Mouse (Mus musculus) thymus, postnatal 4 days (tissue): ENCODE measurements around the gene Cytip.
"Not testable (repeated sequence)": the region's sequence is repeated elsewhere in the genome, so short reads cannot be mapped to it uniquely, and the experiment has no call there.

Experiments
- DNase-seq: peaks from one replicate; pipeline ENCODE4 v3.0.0; 2021

The Cytip gene

GRCm38 (mm10) chr2:58160541-58161307, 34.6 kb downstream of the Cytip start:
- peak; percentile 58 for DNase-seq

GRCm38 (mm10) chr2:58159880-58160279, 35.5 kb downstream of the Cytip start:
- DNase-seq = peak; percentile 73

GRCm38 (mm10) chr2:58159121-58159520, 36.2 kb downstream of the Cytip start:
- peak; percentile 39 for DNase-seq

GRCm38 (mm10) chr2:58158539-58158938, 36.8 kb downstream of the Cytip start:
- DNase-seq = no peak

- DNase-seq = peak; percentile 26
Measured at GRCm38 (mm10) chr2:58158107-58158506, 37.2 kb downstream of the Cytip start.

- no peak for DNase-seq
Measured at GRCm38 (mm10) chr2:58157466-58157865, 37.9 kb downstream of the Cytip start.

- peak; percentile 67 for DNase-seq
Measured at GRCm38 (mm10) chr2:58156495-58157392, 38.6 kb downstream of the Cytip start.

GRCm38 (mm10) chr2:58156108-58156415, 39.3 kb downstream of the Cytip start:
- DNase-seq = no peak

- peak; percentile 59 for DNase-seq
Measured at GRCm38 (mm10) chr2:58155271-58156107, 39.8 kb downstream of the Cytip start.

- DNase-seq = no peak
Measured at GRCm38 (mm10) chr2:58154555-58154954, 40.8 kb downstream of the Cytip start.

- no peak for DNase-seq
Measured at GRCm38 (mm10) chr2:58153742-58154141, 41.6 kb downstream of the Cytip start.

GRCm38 (mm10) chr2:58149983-58150405, 45.3 kb downstream of the Cytip start:
- DNase-seq = no peak

GRCm38 (mm10) chr2:58146572-58146971, 48.8 kb downstream of the Cytip start:
- no peak for DNase-seq

GRCm38 (mm10) chr2:58140531-58140930, 54.8 kb downstream of the Cytip start:
- DNase-seq = no peak

GRCm38 (mm10) chr2:58138611-58139010, 56.7 kb downstream of the Cytip start:
- no peak for DNase-seq

GRCm38 (mm10) chr2:58137676-58138075, 57.7 kb downstream of the Cytip start:
- DNase-seq = peak; percentile 51

- DNase-seq = no peak
Measured at GRCm38 (mm10) chr2:58136526-58136925, 58.8 kb downstream of the Cytip start.

- DNase-seq = no peak
Measured at GRCm38 (mm10) chr2:58135061-58135463, 60.3 kb downstream of the Cytip start.

GRCm38 (mm10) chr2:58132597-58132996, 62.7 kb downstream of the Cytip start:
- no peak for DNase-seq

- DNase-seq = no peak
Measured at GRCm38 (mm10) chr2:58129903-58130302, 65.4 kb downstream of the Cytip start.

- no peak for DNase-seq
Measured at GRCm38 (mm10) chr2:58111105-58111504, 84.2 kb downstream of the Cytip start.

GRCm38 (mm10) chr2:58107887-58108286, 87.4 kb downstream of the Cytip start:
- not testable (repeated sequence) for DNase-seq

GRCm38 (mm10) chr2:58107046-58107445, 88.3 kb downstream of the Cytip start:
- DNase-seq = no peak
